In the genomic region with DNA sequence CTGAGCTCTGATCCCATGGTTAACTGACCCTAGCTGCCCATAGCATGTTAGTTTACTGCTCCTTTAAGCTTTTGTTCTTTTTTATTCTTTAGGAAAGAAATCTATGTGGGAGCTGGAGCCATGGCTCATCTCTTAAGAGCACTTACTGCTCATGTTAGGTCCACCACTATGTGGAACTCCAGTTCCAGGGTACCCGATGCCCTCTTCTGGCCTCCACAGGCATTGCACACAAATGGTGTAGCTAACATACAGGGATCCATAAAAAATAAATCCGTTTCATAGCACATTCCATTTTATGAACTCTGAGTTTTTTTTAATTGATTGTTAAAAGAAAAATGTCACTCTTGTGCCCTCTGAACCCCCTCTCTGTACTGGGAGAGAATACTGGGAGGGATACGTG, we compare ENCODE assay signal across 10 mouse cellular contexts. TPM values are rescaled to one million over a fixed set of nuclear protein-coding genes. Genes with fewer than 3 reads are reported as not detected.
DNase-seq lines count a peak whose midpoint lies in the region; ATAC-seq and TF ChIP-seq lines count a peak whose summit lies in the region.
"Had no signal": no experiment of that assay in that cellular context is flagged by ENCODE, and none has a peak within 500 bp of the region (broad histone marks: within the 10 kb centered on the region; RNA-seq: fewer than 3 reads in every experiment).

No protein-coding gene starts in this region.

- no peaks in the 10 kb centered on the region for H3K36me3 ChIP-seq in liver, adult 2 months (ENCODE audit: control insufficient read depth, insufficient read depth, low read length)
- no peaks in the 10 kb centered on the region for H3K36me3 ChIP-seq in liver, embryonic 11.5 days (ENCODE audit: control insufficient read depth, insufficient read depth, low read length)

- H3K4me1 ChIP-seq in liver, adult 2 months (ENCODE audit: control insufficient read depth, insufficient read depth, low read length), result peaks cover 8% of the 10 kb centered on the region
- no peaks in the 10 kb centered on the region for H3K4me1 ChIP-seq in liver, embryonic 11.5 days (replicated peaks; ENCODE audit: control insufficient read depth, insufficient read depth, low read length)

- H3K27me3 ChIP-seq in liver, adult 2 months (ENCODE audit: control insufficient read depth, insufficient read depth, low read length), result no peaks in the 10 kb centered on the region
- no peaks in the 10 kb centered on the region; the same call in 1 of the 2 replicates for H3K27me3 ChIP-seq in liver, embryonic 11.5 days (replicated peaks; ENCODE audit: control insufficient read depth, insufficient read depth, low read length)

- TF ChIP-seq CTCF in liver, adult 2 months (IDR thresholded peaks at IDR 0.05; ENCODE audit: low read depth, low read length), result peak; percentile 62

- H3K9me3 ChIP-seq in liver, embryonic 11.5 days (ENCODE audit: control insufficient read depth, low read length), result no peaks in the 10 kb centered on the region

- 50% methylated on average over 3 of the region's 3 CpGs for WGBS in liver, adult 2 months
- 36% methylated on average over 3 of the region's 3 CpGs for WGBS in liver, embryonic 11.5 days

- no peak overlapping the region for H3K9ac ChIP-seq in liver, adult 2 months (ENCODE audit: low read depth, low read length)
- no peak overlapping the region for H3K9ac ChIP-seq in liver, embryonic 11.5 days (ENCODE audit: low read depth, low read length)

- peaks cover 2% of the 10 kb centered on the region; the same call in 1 of the 2 replicates for H3K79me2 ChIP-seq in liver, adult 2 months (ENCODE audit: control insufficient read depth, insufficient read depth, low read length)

- DNase-seq in embryo, embryonic 10 days (ENCODE audit: low spot score), result peak; percentile 63
- no peak for DNase-seq in embryo, embryonic 9.5 days (ENCODE audit: extremely low spot score)
- peak; percentile 21 for DNase-seq in liver, adult 2 months (ENCODE audit: extremely low read depth, low read depth, low spot score)
- DNase-seq in liver, embryonic 11.5 days (ENCODE audit: low spot score), result no peak
- DNase-seq in adrenal gland, postnatal 25 days, result peak; percentile 56
- DNase-seq in right cerebral cortex, adult 18-20 months, result no peak

- no peak for ATAC-seq in liver, embryonic 11.5 days (replicated peaks; ENCODE audit: low FRiP score)
- peak; percentile 43; the same call in 1 of the 2 replicates for ATAC-seq in megakaryocyte progenitor cell, adult 5-6 weeks (replicated peaks; ENCODE audit: poor library complexity)
- ATAC-seq in granulocyte monocyte progenitor cell, adult 5-6 weeks (replicated peaks; ENCODE audit: poor library complexity, severe bottlenecking), result no peak

- no peak overlapping the region for H3K4me2 ChIP-seq in liver, embryonic 11.5 days

- H3K4me3 ChIP-seq in liver, adult 2 months (ENCODE audit: insufficient read depth, low read depth, low read length), result no peak overlapping the region
- H3K4me3 ChIP-seq in liver, embryonic 11.5 days (ENCODE audit: low read depth, low read length), result no peak overlapping the region

- no peak for TF ChIP-seq POLR2A in liver, adult 2 months (IDR thresholded peaks at IDR 0.05; ENCODE audit: extremely low read depth, insufficient read depth, low read length)

- no peak overlapping the region for H3K27ac ChIP-seq in liver, adult 2 months (replicated peaks; ENCODE audit: insufficient read depth, low read depth, low read length)
- H3K27ac ChIP-seq in liver, embryonic 11.5 days (ENCODE audit: low read depth, low read length), result no peak overlapping the region
- H3K27ac ChIP-seq: macrophage had no signal

RNA-seq across cellular contexts. Expression of a gene that starts 4.7 kb away (rescaled TPM):
- 17.4 and 18.6 TPM in 2 replicates for total RNA-seq in liver, adult 2 months (2014; rRNA removed)
- 25.0 and 28.9 TPM in 2 replicates for polyA plus RNA-seq in liver, adult 2 months (2012; rRNA removed)
- polyA plus RNA-seq in liver, embryonic 11.5 days (2014; fragmentation: Nextera tagmentation; extraction: Ambion mirVana), result 15.1 and 17.9 TPM in 2 replicates
- 26.7 and 50.4 TPM in 2 replicates for total RNA-seq in adrenal gland, postnatal 25 days (2021)
- 4.5 and 6.1 TPM in 2 replicates for total RNA-seq in megakaryocyte progenitor cell, adult 5-6 weeks (2015)
- total RNA-seq in megakaryocyte progenitor cell, adult 5-6 weeks (2017), result 4.7 and 6.4 TPM in 2 replicates
- 7.4 and 10.1 TPM in 2 replicates for total RNA-seq in granulocyte monocyte progenitor cell, adult 5-6 weeks (2014; fragmentation: Nextera tagmentation)
- 7.6 and 8.7 TPM in 2 replicates for total RNA-seq in granulocyte monocyte progenitor cell, adult 5-6 weeks (2017)

RNA-seq across cellular contexts. Expression of a gene that starts 24.3 kb away (rescaled TPM):
- 15.4 and 18.6 TPM in 2 replicates for total RNA-seq in liver, adult 2 months (2014; rRNA removed)
- 40.4 and 52.5 TPM in 2 replicates for polyA plus RNA-seq in liver, adult 2 months (2012; rRNA removed)
- 2.1 TPM in 2 replicates for polyA plus RNA-seq in liver, embryonic 11.5 days (2014; fragmentation: Nextera tagmentation; extraction: Ambion mirVana)
- total RNA-seq in adrenal gland, postnatal 25 days (2021), result 24.8 and 26.3 TPM in 2 replicates
- 0.02 TPM in 1 of 2 replicates, not detected in the other for total RNA-seq in megakaryocyte progenitor cell, adult 5-6 weeks (2015)
- total RNA-seq in megakaryocyte progenitor cell, adult 5-6 weeks (2017), result 0.03 TPM in 1 of 2 replicates, not detected in the other
- not detected in 2 replicates for total RNA-seq in granulocyte monocyte progenitor cell, adult 5-6 weeks (2014; fragmentation: Nextera tagmentation)
- total RNA-seq in granulocyte monocyte progenitor cell, adult 5-6 weeks (2017), result not detected in 2 replicates
- polyA plus RNA-seq: macrophage had no signal

RNA-seq across cellular contexts. Expression of a gene that starts 33.5 kb away (rescaled TPM):
- not detected in 2 replicates for total RNA-seq in liver, adult 2 months (2014; rRNA removed)
- not detected in 2 replicates for polyA plus RNA-seq in liver, adult 2 months (2012; rRNA removed)
- 0.12 and 0.21 TPM in 2 replicates for polyA plus RNA-seq in liver, embryonic 11.5 days (2014; fragmentation: Nextera tagmentation; extraction: Ambion mirVana)
- total RNA-seq in adrenal gland, postnatal 25 days (2021), result 2.9 and 3.1 TPM in 2 replicates
- not detected in 2 replicates for total RNA-seq in megakaryocyte progenitor cell, adult 5-6 weeks (2015)
- total RNA-seq in megakaryocyte progenitor cell, adult 5-6 weeks (2017), result not detected in 2 replicates
- not detected in 2 replicates for total RNA-seq in granulocyte monocyte progenitor cell, adult 5-6 weeks (2014; fragmentation: Nextera tagmentation)
- not detected in 2 replicates for total RNA-seq in granulocyte monocyte progenitor cell, adult 5-6 weeks (2017)
- polyA plus RNA-seq: gonadal fat pad, adult 2 months; macrophage had no signal

Comparison
In these comparisons a context has a peak if more than half of its experiments do, and no peak if none do; other contexts are left out.
1. DNase-seq: peak in embryo, embryonic 10 days (single experiment), liver, adult 2 months (single experiment) and adrenal gland, postnatal 25 days (single experiment); none in embryo, embryonic 9.5 days (single experiment), liver, embryonic 11.5 days (single experiment) and right cerebral cortex, adult 18-20 months (single experiment).
2. RNA of a gene that starts 24.3 kb away (total RNA-seq): 24.8 to 26.3 TPM in adrenal gland, postnatal 25 days and 15.4 to 18.6 TPM in liver, adult 2 months; 0.02 to 0.03 TPM in megakaryocyte progenitor cell, adult 5-6 weeks and not detected in granulocyte monocyte progenitor cell, adult 5-6 weeks; every median in the first group is over 10 times any median in the second.